Mouse (Mus musculus): Measurements from ENCODE around the gene Pitpnb.

The Pitpnb gene

DNA sequence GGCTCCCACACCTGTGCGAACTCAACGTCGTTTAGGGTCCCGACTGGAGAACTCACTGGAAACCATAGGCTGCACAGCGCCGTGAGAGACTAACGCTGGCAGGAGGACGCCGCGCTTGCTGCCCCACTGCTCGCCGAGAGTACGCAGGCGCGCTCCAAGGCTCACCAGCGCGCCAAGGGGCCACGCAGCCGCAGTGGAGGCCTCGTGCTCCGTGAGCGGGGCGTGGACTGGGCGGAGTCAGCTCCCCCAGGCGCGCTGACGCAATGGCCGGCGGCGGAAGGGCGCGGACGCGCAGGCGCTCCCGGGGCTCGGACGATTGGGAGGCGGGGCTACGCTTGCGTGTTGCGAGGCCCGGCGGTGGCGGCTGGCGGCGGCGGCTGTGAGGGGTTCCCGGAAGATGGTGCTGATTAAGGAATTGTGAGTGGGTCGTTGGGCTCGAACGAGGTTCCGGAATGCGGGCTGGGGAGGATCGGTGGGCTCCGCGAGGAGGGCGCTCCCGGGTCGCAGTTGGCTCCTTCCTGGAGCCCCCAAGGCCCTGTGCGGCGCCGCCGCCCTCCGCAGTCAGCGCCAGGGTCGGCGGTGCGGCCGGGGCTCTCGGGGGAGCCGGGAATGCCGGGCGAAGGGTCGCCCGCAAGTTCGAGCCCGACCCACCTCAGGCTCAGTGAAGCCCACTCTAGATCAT, at the start of gene Pitpnb:
Pitpnb (plus strand) TSS at position 347 of the 682 bp plus-strand sequence.
- peak; percentile 99 for DNase-seq

DNA sequence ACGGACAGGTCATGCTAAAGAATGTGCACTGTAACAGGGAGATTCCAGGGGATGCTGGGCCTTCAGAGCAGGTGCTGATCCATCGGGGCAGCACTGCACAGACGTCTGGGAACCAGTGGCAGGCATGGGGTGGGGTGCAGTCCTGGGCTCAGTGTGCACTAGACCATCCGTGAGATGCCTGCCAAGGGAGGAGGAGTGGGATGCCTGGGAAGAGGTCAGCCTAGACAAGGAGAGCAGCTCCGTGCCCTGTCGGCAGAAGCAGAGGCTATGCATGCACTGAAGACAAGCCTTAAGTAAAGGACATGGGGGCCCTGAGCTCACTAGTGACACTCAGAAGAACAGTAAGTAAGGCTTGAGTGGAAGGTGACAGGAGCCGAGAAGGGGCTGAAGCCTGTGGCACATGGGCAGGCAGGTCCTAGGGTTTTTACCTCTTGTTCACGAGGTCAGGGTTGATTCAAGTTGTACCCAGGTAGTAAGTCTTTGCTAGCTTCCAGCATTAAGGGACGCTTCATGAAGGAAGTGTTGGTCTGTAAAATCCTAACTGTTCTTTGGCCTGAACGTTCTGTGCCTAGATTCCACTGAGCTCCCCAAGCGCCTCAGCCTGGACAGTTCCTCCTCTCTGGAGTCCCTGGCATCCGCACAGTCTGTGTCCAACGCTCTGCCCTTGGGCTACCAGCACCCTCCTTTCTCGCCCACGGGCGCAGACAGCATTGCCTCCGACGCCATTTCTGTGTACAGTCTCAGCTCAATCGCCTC, 46.0 kb upstream of the Pitpnb start:
- no peak for DNase-seq

DNA sequence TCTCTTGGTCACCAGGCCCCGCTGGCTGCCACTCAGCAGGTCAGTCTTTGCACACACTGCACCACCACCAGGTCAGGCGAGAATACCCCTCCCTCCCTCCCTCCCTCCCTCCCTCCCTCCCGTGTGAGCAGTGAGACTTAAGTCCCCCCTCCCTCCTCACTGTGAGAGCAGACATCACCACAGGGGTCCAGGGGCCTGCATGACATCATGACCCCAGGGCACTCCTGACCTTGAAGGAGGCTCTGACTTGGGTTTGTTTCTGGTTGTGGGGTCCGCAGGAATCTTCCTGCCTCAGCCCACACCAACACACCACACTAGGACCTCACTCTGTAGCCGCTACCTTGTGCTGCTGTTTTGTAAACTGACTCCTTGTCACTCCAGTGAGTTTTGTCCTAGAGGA, 43.0 kb upstream of the Pitpnb start:
- no peak for DNase-seq

DNA sequence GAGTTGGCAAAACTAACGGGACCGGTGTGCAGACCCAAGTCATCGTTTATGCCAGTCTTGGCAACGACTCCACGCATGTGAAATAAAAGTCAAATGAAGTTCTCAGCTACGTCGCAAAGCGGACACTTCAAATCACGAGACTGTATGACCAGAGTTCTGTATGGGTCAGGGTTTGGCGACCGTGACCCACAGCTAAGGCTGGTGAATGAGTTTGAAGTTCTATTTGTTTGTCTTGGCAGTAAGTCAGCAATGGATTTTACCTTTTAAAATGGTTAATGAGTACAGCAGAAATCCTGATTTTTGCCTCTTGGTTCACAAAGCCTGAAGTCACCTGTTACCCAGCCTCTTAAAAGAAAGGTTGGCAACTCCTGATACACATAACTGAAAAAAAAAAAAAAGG, 42.1 kb upstream of the Pitpnb start:
- peak; percentile 64 for DNase-seq

DNA sequence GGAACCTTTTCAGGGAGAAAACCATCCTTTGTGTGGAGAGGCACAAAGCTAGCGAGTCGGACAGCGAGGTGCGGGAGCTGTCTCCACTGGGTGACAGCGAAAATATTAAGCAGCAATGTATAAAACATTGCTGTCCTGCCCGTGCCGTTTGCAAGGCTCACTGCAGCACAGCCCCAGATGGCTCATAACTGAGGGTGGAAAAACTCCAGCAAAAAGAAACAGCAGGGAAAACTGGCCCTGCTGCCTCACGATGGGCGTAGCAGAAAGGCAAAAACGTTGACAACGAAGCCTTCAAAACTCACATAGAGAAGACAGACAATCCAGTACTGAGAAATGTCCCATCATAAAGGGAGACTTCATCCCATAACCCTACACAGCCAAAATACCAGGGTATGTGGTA, 40.5 kb upstream of the Pitpnb start:
- no peak for DNase-seq

DNA sequence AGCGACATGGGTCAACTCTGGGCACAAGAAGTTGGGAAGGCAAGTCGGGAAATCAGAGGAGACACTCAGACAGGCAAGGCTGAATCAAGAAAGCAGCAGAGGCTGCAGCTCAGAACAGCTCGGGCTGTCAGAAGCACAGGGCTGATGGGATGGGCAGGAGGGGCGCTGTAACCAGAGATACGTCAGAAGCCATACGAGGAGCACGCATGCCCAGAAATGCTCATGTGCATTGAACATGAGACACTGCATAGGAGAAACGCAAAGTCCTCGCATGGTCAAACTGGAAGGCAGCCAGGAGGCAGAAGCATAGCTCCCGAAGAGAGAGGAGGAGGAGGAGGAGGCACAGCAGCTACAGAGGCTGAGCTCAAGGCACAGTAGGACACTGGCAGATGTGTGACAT, 38.9 kb upstream of the Pitpnb start:
- no peak for DNase-seq

DNA sequence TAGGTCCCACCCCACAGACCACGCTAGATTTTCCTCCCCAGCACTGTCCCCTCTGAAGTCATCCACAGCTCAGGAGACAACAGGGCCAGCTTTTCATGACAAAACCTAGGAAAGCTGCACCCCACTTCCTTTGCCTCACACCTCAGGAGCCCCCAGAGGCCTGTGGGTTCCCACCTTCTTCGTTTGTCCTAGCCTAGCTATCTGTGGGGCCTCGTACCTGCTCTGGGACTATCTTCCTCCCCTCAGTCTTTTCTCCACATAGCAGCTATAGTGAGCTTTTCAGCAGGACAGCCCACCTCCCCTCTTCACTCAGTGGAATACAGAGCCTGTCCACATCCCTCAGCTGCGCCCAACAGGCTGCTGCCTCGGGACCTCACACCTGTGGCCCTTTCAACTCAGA, 32.8 kb upstream of the Pitpnb start:
- no peak for DNase-seq

DNA sequence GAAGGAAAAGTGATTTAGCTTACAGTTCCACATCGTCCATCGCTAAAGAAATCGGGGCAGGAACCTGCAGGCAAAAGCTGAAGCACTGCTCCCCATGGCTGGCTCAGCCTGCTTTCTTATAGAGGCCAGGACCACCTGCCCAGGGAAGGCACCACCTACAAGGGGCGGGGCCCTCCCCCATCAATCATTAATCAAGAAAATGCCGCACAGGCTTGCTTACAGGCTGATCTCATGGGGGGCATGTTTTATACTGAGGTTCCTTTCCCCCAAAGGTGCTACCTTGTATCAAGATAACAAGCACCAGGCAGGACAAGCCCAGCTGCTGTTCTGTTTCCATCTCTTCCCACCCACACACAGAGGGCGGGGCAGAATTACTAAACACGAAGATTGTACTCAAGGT, 31.9 kb upstream of the Pitpnb start:
- DNase-seq = no peak

DNA sequence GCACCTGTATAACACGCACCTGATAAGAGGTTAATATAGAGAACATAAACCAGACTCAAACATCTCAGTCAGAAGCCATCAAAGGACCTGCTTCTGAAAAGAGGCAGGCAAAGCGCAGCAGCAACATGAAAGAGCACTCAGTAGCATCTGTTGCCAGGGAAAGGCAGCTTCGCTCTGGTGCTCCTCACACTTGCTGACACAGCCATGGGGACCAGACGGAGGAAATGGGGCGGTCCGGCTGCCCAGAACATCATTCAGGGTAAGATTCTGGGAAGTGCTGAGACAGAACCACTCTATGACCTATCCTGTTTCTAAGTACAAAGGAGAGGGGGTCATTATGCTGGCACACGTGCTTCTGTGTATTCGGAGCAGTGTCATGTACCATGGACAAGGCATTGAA, 29.8 kb upstream of the Pitpnb start:
- DNase-seq = no peak

DNA sequence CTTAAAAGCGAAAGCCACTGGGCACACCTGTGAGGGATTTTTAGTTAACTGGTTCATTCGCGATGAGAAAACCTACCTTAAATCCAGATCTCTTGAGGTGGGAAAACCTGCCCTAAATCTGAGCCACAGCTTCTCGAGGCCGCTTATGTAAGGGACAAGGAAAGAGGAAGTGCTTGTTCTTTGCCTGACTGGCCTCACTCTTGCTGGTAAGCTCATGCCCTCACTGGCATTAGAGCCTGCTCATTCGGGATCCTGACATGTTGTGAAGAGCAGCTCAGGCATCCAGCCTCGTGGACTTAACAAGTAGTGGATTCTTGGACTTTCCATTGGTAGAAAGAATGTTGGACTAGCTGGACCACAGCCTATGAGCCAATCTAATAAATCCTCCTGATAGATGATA, 28.8 kb upstream of the Pitpnb start:
- no peak for DNase-seq

DNA sequence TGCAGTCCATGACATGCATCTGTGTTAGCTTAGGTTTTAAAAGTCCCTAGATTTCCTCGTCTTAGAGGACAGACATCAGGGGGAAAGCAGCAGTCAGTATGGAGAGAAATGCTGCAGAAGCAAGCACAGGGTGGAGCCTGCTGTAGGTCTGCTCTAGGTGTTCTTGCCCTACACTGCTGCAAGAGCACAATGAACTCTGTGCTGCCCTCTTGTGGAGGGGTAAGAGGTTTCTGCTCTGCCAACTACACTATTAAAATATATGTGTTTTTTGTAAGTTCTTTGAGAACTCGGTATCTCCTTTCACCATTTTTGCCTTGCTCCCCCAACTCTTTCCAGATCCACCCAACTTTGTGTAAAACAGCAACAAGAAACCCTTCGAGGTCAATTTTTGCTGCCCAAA, 25.8 kb upstream of the Pitpnb start:
- DNase-seq = no peak

DNA sequence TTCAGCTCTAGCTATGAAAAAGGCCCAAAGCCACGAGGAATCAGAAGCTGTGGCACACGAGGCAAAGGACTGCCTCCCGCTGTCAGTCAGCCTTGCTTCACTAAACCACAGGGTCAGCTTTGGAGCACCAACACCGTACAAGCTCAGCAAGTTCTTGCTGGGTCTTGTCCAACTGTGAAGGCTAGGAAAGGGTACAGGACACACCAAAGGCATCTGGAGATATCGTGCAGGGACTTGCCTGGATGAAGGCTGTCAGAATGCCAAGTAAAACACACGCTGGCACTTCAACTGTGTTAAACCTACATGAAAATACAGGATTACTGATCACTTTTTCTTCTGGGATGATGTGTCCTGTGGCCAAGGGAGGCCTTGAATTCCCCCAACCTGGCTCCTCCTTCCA, 20.4 kb upstream of the Pitpnb start:
- DNase-seq = peak; percentile 74

DNA sequence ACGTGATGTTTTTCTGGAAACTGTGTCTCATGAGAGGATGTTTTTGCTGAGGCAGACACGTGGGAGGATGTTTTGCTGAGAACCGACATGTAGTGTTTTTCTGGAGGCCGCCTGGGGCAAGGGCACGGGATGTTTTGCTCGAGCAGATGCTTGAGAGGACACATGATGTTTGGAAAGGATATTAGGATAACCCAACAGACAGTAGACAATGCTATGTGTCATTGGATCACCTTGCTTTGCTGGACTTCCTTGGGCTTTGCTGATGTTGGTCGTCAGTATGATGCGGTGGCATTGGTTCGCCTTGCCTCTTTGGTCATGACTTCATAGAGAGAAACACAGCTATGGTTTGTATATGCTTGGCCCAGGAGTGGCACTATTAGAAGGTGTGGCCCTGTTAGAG, 16.7 kb upstream of the Pitpnb start:
- DNase-seq = no peak

DNA sequence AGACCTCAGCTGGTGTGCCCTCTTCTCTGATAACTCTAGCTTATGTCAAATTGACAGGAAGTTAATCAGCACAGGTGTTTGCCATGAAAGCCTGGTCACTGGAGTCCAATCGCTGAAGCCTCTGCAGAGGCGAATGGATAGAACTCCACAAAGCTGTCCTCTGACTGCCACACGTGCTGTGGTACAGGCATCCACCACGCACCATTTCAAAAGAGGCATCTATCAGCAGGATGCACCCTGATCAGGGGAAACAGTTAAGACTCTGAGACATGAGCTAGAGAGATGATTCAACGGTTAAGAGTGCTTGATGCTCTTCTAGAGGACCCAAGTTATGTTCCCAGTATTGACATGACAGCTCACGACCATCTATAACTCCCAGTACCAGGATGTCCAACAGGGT, 15.5 kb upstream of the Pitpnb start:
- no peak for DNase-seq

DNA sequence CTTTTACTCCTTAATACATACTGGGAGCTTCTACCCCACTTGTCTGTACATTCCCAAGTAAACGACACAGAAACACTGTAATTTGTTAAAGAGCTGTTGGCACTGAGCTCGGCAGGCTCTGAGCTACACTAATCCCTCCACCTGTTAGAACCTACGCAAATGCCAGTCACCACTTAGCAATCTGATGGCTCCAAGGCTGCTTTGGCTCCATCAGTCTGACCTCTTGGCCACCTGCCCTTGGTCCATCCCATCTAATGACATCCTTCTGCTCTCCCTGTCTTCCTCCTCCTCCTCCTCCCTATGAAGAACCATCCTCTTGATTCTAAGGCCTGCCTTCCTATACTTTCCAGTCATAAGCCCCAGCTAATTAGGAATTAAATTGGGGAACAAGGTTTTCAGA, 13.0 kb upstream of the Pitpnb start:
- DNase-seq = no peak

DNA sequence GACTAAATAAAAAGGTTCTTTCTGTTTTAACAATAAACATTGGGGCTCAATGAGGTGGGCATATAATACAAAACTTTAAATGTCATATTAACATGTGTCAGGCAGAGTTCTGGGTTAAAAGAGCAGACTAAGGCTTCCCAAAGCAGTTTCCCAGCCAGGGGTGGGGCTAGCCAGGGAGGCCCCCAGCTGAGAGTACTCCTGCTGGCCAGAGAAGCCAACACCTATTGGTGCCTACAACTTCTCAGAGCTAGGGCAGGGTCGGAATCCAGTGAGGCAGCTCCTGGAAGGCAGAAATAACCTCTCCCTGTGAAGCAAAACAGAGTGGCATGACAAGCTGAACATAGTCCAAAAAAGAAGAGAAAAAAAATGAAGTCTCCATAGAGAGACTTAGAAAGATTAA, 11.6 kb upstream of the Pitpnb start:
- DNase-seq = no peak

DNA sequence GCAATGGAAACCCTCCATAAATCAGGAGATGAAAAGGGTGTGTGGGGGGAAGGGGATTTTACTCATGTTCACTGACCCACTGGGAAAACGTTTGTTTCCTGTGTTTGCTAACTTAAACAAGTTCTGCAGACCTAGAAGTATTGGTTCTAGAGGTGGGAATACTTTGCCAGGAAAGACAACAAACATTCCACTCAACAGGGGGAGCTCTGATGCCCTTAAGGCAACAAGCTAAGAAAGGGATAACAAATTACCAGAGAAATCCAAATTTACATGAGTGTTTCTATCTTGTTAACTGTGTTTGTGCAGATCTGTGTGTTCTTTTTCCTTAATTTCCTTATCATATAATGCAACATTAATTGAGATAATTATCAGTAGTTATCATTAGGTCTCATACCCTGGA, 4.8 kb upstream of the Pitpnb start:
- no peak for DNase-seq

DNA sequence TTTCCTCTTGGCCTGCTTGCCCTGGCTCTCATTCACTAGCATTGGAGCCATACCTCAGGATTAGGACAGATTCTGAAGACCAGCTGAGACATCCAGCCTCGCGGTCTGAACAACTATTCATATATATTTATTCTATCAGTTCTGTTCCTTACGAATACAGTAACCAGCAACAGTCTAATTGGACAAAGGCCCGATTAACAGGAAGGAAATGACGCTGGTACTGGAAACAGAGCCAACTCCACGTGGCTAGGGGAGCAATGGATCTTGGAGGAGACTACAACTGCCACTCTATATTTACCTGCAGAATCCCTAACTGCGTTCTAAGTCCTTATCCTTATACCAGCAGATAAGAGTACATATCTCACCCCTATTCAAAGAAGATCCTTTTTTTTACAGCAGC, 3.1 kb upstream of the Pitpnb start:
- DNase-seq = no peak

DNA sequence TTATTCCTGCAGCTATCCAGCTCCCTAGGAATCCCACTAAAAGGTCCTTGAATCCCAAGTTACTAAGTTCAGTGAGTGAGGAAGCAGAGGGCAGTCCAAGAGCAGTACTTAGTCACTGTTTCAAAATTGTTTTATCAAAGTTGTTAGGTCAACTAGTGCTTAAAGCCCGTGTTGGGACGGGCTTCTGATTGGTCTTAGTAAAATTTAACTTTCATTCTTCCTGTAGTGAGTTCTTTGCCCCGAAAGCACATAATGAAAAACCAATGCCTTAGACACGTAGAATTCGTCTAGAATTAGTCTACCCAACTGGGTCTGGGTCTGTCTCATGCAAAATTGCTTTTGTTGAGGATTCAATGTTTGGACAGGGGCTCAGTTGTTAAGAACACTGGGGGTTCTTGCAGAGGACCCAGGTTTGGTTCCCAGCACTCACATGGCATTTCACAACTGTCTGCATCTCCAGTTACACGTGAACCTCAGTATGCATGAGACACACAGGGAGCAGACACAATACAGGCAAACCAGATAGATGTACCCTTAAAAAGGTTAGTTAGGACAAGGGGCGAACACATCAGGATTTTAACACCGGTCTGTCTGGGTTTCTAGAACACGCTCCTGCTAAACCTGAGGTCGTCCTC, 664 bp upstream of the Pitpnb start:
- DNase-seq = peak; percentile 10

DNA sequence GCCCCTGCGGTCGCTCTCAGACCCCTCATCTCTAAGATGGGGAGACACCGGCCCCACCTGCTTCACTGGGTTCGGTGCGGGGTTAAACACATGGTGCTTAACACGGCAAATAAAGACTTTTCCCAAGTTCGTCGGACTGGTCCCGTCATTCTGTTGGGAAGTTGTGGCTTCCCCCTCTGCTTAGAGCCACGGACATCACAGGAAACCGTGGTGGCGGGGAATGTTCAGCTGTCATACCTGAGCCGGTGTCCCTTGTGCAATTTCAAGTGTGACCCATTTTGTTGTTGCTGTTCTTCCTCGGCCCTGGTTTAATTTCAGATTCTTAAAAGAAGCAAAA, 504 bp downstream of the Pitpnb start:
- DNase-seq = no peak

DNA sequence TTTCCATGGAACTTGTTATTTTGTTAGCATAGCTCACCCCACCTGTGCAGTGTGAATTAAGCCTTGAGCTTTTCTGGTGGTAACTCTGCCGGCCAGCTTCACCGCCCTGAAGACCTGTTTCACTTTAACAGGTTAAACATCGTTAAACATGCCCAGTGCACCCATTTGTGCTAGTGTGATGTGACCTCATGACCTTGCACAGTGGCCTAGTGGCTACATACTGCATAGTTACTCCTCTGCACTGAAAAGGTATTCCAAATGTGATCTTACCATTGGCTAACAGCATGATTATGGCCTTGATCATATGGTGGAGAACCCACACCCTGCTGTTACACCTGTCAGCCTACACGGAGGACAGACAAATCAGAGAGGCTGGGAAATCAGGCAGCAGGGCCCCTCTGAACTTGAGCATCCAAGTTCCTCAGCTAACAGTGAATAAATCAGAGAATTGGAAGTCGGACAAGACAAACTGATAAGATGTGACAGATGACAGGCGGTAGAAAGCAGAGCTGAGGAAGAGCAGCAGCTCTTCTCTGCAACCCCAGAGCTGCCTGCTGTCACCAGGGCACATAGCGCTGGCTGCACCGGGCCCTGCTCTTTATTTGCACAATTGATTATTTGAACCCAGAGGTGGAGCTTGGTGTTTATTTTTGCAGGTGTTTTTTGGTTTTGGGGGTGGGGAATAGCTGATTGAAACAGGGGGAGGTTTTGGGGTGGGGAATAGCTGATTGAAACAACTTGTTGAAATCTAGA, 5.6 kb downstream of the Pitpnb start:
- no peak for DNase-seq

DNA sequence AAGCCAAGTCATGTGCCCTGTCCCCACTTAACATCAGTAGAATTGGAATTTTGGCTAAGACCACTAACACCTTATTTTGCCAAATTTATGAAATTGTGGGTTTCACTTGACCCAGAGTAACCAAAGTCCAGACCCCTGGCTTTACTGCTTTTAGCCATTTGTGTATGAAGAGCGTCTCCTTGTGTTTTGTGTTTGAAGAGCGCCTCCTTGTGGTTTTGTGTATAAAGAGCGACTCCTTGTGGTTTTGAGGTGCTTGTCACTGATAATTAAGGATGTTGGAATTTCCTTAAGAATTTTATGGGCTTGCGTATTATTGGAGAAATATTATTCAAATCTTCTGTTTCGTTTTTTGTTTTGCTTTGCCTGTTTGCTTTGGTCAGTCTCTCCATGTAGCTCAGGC, 11.0 kb downstream of the Pitpnb start:
- DNase-seq = peak; percentile 49

DNA sequence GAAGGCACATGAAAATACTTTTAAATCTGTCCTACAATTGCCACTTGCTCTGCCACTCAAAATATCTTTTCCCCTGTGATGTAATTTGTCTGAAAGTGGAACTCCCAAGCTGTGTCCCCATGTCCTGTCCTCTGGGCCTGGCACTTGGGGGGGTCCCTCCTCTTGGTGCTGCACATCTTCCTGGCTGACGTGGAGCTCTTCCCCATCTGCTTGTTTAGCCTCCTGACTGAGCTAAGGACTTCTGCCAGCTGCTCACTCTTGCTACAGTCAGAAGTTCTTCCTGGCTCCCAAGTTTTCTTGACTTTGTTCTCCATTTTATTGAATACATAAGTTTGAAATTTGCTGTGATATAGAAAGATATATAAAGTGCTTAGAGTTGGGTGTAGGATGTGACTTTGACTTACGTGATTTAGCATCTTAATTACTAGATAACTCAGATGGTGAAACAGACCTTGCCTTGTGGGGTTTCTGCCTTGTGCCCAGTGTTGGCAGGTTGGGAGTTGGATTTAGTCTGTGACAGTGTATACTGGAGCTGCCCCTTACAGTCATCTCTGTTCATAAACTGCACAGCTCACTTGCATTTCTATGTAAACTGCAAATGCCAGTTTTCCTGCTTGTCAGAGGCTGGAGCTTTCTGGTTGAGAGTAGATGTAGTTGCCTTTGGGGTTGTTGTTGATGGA, 14.3 kb downstream of the Pitpnb start:
- no peak for DNase-seq

Measured in kidney, postnatal 14 days (tissue).